Mouse (Mus musculus) neural tube, embryonic 10.5 days (tissue): ENCODE measurements around the gene Atp2b4.
"Not testable (repeated sequence)": the region's sequence is repeated elsewhere in the genome, so short reads cannot be mapped to it uniquely, and the experiment has no call there.

Experiments used
- DNase-seq: peaks from one replicate; pipeline ENCODE4 v3.0.0-alpha.2; 2017; ENCODE audit warnings: low spot score; ENCODE audit errors: extremely low spot score

Atp2b4 gene

GRCm38 (mm10) chr1:133751621-133752020, 49.2 kb downstream of the Atp2b4 start:
- DNase-seq, result no peak

GRCm38 (mm10) chr1:133749954-133750353, 50.9 kb downstream of the Atp2b4 start:
- no peak for DNase-seq

- DNase-seq, result no peak
Observed at GRCm38 (mm10) chr1:133745078-133745495, 55.8 kb downstream of the Atp2b4 start.

DNA sequence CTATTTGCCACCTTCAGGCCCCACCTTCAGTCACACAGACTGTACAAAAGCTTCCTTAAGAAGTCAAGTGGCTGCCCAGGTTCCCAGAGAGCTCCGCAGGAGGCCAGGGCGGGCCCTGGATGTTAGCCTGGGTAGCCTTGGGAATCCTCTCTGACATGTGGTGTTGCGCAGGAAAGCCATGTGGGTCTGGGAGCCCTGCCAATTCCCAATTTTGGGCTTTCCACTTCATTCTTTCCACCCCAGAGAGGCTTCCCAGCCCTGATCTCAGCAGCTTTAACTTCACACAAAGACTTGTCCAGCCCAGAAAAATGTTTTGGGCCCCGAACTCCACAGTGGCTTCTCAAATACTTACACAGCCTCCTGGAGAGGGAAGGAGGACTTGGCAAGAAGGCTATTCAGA, 56.2 kb downstream of the Atp2b4 start:
- no peak for DNase-seq

DNA sequence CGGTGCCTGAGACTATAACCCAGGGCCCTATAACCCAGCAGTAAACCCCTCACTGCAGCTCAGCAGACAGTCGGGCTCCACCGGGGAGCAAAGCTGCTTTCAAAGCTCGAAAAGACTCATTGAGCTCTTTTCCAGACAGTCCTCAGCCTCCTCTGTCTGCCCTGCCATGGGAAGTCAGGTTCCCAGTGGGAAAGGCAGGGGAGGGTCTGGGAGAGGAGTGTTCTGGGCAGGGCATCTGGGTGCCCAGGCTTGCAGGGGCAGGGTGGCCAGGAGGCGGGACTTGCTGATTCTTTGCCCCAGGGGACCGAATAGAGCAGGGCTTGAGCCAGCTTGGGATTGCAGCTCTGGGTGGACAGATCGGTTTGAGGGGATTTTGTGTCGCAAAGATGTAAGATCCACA, 58.3 kb downstream of the Atp2b4 start:
- DNase-seq, result no peak

- DNase-seq, result no peak
Observed at GRCm38 (mm10) chr1:133741881-133742434, 58.9 kb downstream of the Atp2b4 start.

DNA sequence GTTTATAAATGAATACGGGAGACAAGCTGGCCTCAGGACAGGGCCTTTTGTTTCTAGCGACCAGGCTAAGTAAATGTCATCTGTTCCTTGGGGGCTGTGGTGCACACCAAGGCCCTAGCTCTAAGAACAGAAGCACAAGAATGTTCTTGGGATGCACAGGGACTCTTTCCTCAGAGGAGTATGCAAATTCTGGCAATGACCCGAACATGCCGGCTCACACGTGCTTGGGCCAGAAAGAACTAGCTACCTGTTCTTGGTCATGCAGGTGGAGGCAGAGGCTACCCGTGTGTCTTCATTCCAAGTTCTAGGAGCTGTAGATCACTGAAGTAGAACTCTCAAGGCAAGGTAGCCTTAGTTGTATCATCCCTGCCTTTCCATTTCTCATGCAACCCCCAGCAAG, 59.7 kb downstream of the Atp2b4 start:
- no peak for DNase-seq

DNA sequence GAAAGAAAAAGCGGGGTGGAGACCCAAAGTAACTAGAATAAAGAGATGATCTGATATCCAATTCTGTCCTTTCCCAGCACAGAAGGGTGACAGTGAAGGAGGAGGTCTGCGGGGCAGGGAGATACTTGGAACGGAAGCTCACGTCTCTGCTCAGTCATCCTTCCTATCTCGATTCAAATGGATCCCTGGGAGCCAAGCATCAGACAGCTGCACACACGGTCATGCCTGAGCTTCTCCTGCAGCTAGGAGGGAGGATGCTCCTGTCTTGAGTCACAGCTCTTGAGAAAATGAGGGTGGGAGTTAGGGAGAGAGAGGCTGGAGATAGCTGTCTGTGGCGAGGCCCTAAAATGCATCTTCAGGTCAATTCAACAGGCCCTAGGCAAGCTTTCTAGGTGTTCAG, 64.2 kb downstream of the Atp2b4 start:
- no peak for DNase-seq

- peak; percentile 80 for DNase-seq
Observed at GRCm38 (mm10) chr1:133735995-133736652, 64.7 kb downstream of the Atp2b4 start.

GRCm38 (mm10) chr1:133732814-133733213, 68.0 kb downstream of the Atp2b4 start:
- no peak for DNase-seq

DNA sequence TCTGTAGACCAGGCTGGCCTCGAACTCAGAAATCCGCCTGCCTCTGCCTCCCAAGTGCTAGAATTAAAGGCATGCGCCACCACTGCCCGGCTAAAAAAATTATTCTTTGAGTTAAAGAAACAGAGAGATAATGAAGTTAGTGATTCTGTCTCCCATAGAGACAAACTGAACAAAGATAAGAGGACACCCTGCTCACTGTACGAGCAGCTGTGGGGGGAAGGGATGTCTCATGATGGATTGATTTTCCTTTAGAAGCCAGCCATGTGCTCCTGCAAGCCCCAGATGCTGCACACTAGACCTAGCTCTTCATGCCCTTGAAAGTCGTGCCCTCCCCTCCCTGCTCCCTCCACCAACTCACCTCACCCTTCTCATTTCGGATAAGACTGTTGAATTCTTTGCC, 72.5 kb downstream of the Atp2b4 start:
- DNase-seq, result no peak

GRCm38 (mm10) chr1:133720342-133720741, 80.5 kb downstream of the Atp2b4 start:
- peak; percentile 50 for DNase-seq

DNA sequence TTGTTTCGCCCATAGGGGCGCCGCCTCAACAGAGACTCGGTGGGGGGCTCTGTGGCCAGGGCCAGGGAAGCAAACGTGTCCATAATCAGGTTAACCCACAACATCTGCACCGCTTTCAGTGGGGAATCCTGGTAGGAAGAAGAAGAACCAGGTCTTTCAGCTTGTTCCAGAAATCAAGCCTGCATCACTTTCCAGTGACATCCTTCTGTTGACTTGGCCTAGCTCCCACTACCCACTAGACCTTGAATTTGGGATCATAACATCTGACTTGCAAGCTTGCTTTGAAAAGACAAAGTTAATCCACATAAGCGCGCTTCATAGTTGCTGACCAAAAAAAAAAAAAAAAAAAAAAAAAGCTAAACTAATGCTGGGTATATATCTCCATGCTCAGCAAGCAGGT, 82.1 kb downstream of the Atp2b4 start:
- DNase-seq, result no peak

DNA sequence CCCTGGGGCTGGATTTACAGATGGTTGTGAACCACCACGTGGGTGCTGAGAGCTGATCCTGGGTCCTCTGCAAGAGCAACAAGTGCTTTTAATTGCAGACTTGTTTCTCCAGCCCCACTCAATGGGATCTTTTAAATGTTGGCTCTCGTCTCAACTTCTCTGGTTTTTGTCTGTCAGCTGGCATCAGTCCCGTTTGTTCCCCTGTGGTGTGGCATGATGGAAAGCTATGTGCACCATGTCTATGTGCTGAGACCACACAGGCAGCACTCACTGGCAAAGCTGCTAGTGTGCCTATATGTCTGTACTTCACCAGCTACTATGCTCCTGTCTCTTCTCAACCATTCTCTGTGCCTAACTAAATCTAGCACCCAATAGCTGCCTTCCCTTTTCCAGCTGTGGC, 82.5 kb downstream of the Atp2b4 start:
- DNase-seq, result no peak

DNA sequence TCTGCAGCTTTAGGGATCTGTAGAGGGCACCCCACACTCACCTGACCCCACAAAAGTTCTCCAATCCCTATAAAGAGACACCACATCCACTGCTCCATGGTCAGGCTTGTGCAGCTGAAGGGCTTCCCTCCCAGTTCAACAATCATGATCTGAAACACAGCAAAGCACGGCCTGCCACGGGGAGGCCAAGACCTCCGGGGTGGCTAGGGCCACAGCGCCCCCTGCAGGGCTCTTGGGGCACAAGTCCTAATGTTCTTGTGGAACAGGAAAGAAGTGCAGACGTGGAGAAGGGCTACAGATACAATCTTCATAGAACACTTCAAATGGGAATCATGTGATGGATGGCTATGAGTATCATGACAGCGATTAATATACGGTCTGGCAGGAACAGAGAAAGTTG, 84.4 kb downstream of the Atp2b4 start:
- DNase-seq, result no peak

- no peak for DNase-seq
Observed at GRCm38 (mm10) chr1:133715191-133715590, 85.7 kb downstream of the Atp2b4 start.

GRCm38 (mm10) chr1:133713009-133713370, 87.9 kb downstream of the Atp2b4 start:
- DNase-seq, result no peak

- DNase-seq, result no peak
Observed at GRCm38 (mm10) chr1:133712288-133713008, 88.4 kb downstream of the Atp2b4 start.

GRCm38 (mm10) chr1:133711376-133711775, 89.5 kb downstream of the Atp2b4 start:
- no peak for DNase-seq

DNA sequence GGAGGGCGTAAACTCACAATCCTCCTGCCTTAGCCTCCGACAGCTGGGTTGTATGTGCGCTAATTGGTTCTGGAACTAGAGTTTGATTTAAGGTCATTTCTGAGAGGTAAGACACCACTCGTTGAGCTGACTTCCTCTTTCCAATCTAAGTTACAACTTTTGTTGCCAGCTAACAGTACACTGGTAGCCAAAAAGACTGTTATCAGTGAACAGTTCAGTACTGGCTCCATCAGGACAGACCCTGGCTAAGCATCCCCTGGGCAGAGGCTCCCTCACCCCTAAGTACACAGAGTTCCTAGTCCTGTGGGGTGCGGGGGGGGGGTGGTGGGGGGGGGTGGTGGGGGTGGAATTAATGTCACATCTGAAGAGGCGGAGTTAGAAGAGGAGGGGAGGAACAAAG, 89.9 kb downstream of the Atp2b4 start:
- no peak for DNase-seq

GRCm38 (mm10) chr1:133709292-133709691, 91.5 kb downstream of the Atp2b4 start:
- no peak for DNase-seq

DNA sequence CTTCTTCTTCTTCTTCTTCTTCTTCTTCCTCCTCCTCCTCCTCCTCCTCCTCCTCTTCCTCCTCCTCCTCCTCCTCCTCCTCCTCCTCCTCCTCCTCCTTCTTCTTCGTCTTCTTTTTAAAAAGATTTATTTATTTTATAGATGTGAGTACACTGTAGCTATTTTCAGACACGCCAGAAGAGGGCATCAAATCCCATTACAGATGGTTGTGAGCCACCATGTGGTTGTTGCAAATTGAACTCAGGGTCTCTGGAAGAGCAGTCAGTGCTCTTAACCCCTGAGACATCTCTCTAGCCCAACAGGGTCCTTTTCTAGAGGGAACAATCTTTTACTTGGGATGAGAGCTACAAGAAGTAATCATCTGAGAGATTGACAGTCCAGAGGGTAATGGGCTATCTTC, 99.0 kb downstream of the Atp2b4 start:
- not testable (repeated sequence) for DNase-seq
